Mouse (Mus musculus) urinary bladder, postnatal 25 days (tissue): ENCODE data around the gene Jagn1.

ENCODE experiments used
- DNase-seq: peaks from one replicate; pipeline ENCODE4 v3.0.0; 2022; ENCODE audit warnings: low spot score

Gene Jagn1

GRCm38 (mm10) chr6:113473715-113474114, 31.3 kb downstream of the Jagn1 start:
- no peak for DNase-seq

GRCm38 (mm10) chr6:113477353-113477752, 35.0 kb downstream of the Jagn1 start:
- DNase-seq, result no peak

DNA sequence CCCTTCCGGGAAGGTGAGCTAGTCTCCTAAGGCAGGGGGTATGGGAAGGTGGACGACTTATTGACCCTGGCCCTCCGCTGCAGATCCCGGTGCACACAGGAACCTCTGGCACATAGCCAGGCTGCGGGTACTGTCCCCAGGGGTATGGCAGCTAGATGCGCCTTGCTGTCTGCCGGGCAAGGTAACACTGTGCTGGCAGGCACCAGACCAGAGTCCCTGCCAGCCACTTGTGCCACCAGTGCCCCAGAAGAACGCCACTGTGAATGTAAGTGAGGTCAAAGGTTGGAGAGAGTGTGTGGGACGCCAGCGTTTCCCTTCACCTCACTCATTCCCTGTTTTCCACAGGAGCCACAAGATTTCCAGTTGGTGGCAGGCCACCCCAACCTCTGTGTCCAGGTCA, 36.5 kb downstream of the Jagn1 start:
- no peak for DNase-seq

DNA sequence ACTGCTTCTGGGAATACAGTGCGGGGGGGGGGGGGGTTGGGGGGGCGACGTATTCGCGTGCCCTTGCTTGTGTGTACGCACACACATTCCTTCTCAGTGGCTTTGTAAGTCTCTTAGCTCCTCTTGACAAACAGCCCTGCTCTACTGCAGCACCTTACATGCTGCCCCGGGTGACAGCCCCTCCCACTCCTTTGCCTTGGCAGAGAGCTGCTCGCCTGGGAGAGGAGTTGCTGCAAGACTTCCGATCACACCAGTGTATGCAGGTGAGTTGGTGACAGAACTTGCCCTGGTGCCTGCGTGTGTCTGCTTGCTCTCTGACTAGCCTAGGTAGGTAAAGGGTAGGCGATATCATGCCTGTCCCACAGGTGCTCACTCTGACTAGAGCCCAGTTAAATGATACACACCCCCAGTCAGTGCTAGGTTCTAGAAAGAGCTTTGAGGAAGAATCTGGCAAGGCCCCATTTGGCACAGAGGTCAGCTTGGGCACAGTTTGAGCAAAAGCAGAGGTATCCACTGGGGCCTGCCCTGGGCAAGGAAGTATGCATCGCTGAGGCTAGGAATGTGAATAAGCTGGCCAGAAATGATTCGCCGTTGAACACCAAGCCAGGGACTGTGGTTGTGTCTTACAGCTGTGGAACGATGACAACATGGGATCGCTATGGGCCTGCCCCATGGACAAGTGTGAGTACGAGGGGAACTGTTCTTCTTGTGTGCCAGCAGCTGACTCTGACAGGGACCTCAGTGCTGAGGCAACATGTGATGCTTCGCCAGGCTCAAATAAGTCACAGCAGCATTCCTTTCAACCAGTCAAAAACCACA, 38.4 kb downstream of the Jagn1 start:
- peak; percentile 69 for DNase-seq

DNA sequence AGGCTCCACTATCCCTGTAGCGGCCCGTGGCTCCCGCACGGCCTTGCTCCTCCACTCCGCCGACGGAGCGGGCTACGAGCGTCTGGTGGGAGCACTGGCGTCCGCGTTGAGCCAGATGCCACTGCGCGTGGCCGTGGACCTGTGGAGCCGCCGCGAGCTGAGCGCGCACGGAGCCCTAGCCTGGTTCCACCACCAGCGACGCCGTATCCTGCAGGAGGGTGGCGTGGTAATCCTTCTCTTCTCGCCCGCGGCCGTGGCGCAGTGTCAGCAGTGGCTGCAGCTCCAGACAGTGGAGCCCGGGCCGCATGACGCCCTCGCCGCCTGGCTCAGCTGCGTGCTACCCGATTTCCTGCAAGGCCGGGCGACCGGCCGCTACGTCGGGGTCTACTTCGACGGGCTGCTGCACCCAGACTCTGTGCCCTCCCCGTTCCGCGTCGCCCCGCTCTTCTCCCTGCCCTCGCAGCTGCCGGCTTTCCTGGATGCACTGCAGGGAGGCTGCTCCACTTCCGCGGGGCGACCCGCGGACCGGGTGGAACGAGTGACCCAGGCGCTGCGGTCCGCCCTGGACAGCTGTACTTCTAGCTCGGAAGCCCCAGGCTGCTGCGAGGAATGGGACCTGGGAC, 40.2 kb downstream of the Jagn1 start:
- DNase-seq, result no peak

GRCm38 (mm10) chr6:113483100-113483615, 40.8 kb downstream of the Jagn1 start, which contains the start of gene Creld1:
TSS of gene Creld1 (plus strand) at chr6:113483297.
- peak; percentile 83 for DNase-seq

- no peak for DNase-seq
These were observed 41.4 kb downstream of the Jagn1 start for GRCm38 (mm10) chr6:113483729-113484128.

DNA sequence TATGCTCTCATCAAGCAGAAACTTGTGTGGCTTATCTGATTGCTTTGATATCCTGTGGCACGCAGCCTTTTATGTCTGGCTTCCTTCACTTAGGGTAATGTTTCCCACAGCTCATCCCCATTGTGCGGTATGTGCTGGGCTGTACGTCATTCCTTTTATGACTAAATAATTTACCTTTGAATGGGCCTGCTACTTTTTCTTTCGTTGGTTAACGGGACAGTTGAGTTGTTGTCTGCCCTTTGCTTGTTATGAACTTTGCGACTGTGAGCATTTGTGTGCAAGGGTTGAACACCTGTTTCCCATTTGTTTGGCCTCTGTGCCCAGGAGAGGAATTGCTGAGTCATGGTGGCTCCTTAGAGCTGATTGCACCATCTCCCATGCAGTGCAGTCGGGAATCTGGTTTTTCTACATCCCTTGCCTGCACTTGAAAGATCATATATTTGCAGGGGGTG, 44.8 kb downstream of the Jagn1 start:
- no peak for DNase-seq

DNA sequence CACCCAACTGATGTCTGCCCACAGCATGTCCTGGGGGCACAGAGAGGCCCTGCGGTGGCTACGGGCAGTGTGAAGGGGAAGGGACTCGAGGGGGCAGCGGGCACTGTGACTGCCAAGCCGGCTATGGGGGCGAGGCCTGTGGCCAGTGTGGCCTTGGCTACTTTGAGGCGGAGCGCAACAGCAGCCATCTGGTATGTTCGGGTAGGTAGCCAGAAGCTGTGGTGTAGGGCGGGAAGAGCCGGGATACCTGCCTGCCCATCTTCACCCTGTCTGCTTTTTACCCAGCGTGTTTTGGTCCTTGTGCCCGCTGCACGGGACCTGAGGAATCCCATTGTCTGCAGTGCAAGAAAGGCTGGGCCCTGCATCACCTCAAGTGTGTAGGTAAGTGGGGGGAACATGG, 47.0 kb downstream of the Jagn1 start:
- no peak for DNase-seq

DNA sequence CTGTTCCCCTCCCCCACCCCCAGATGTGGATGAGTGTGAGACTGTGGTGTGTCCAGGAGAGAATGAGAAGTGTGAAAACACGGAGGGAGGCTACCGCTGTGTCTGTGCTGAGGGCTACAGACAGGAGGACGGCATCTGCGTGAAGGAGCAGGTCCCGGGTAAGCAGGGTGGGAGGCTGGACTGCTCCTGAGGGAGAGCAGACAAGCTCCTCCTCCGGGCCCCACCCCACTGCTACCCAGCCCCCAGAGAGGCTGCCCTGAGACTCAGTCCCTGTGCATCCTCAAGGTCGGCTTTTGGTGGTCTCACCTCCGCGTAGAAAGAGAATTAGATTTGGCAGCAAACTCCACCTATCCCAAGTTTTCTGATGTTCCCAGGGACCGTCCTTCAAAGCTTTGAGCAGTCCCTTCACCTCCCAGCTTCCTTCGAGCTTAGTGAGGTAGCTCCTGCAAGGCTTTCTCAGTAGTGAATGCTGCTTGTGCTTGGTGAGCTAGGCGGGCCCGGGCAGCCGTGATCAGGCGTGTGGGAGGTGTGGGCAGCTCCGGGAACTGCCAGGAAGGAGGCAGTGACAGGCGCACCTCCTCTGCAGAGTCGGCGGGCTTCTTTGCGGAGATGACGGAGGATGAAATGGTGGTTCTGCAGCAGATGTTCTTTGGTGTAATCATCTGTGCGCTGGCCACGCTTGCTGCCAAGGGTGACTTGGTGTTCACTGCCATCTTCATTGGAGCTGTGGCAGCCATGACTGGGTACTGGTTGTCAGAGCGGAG, 49.9 kb downstream of the Jagn1 start:
- DNase-seq, result no peak

DNA sequence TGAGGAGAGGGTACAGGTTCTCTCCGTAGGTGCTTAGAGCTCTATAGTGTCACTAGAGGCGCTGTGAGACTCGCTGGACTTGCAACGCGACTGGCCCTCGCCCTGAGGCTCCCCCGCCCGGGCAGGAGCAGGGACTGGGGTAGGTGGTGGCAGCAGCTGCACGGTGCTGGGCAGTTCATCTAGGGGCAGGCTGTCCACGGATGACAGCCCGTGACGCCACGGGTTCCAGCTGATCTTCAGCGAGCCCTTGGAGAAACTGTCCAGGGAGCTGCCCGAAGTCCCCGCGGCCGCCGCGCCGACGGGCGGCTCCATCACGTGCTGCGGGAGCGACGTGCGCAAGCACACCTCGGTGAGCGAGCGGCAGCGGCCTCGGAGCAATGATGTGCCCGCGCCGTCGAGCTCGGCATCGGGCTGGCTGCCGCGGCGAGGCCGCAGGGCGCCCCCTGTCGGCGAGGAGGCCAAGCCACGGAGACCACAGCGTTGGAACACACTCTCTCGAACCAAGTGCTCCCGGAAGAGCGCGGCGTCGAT, 52.0 kb downstream of the Jagn1 start:
- peak; percentile 85 for DNase-seq

DNA sequence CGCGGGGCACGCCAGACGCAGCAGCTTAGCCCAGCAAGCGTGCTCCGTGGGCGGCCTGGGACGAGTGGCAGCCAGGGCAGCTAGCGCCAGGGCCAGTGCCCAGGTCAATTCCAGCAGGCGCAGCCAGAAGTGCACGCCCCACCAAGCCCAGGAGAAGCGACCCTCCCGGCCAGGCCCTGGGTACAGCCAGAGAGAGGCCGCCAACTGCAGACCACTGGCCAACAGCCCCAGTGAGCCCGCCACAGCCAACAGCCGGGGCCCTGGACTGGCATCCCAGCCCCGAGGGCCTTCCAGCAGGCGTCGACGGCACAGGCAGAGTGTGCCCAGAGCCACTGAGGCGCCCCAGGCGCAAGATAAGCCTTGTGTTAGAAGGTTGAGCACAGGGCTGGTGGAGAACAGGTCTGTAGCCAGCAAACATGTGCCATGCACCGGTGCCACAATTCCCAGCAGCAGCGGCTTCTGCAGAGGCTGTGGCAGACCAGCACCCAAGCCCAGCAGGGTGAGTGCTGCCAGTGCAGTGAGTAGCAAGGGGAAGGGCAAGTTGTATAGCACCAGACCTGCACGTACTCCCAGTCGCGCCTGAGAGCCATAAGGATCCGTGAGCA, 52.8 kb downstream of the Jagn1 start:
- DNase-seq, result no peak
